In genomic region chr13:78178021-78178420, GRCm38 (mm10) we compare ENCODE assay signal across 17 mouse cellular contexts. TPM values are rescaled to one million over a fixed set of nuclear protein-coding genes. Genes with fewer than 3 reads are reported as not detected.
DNase-seq lines count a peak whose midpoint lies in the region; ATAC-seq and TF ChIP-seq lines count a peak whose summit lies in the region.
"Had no signal": no experiment of that assay in that cellular context is flagged by ENCODE, and none has a peak within 500 bp of the region (broad histone marks: within the 10 kb centered on the region; RNA-seq: fewer than 3 reads in every experiment).

No protein-coding gene starts in this region.

- H3K4me2 ChIP-seq in forebrain, embryonic 14.5 days (ENCODE audit: low read length) = peak overlapping the region; percentile 55
- peak overlapping the region; percentile 69 for H3K4me2 ChIP-seq in hindbrain, embryonic 14.5 days (replicated peaks)
- peak overlapping the region; percentile 66 for H3K4me2 ChIP-seq in midbrain, embryonic 14.5 days (ENCODE audit: low read length)
- H3K4me2 ChIP-seq: embryonic facial prominence, embryonic 12.5 days; heart, embryonic 15.5 days; limb, embryonic 12.5 days had no signal

- TF ChIP-seq CTCF in left cerebral cortex, adult 2 months (IDR thresholded peaks at IDR 0.05) = no peak

- DNase-seq in layer of hippocampus, adult 9-11 months = peak; percentile 0
- no peak for DNase-seq in layer of hippocampus, adult 9-10 months (ENCODE audit: low spot score)
- peak; percentile 15 for DNase-seq in forebrain, embryonic 14.5 days (ENCODE audit: low spot score)
- DNase-seq in hindbrain, embryonic 14.5 days (ENCODE audit: low spot score) = no peak
- no peak for DNase-seq in midbrain, embryonic 14.5 days
- no peak for DNase-seq in kidney, adult 8-10 months
- no peak for DNase-seq in cerebellum, adult 9-10 months
- no peak for DNase-seq in left cerebral cortex, adult 2 months (ENCODE audit: extremely low spot score in 1 of 2, low spot score in 2 of 2)
- DNase-seq: adrenal gland, adult 2 months; cerebellum, postnatal 36 days; retina, postnatal 1 day; thymus, adult 18-20 months had no signal

- intact Hi-C loops in left cerebral cortex, adult 2 months (cut with DNase I) = loop anchor here (10.0 kb wide), 1 partner anchor 1213 kb away; no protein-coding TSS in a partner anchor

- H3K27me3 ChIP-seq in forebrain, embryonic 14.5 days (replicated peaks; ENCODE audit: control insufficient read depth, insufficient read depth, low read length) = peaks cover 16% of the 10 kb centered on the region
- peaks cover 64% of the 10 kb centered on the region for H3K27me3 ChIP-seq in hindbrain, embryonic 14.5 days (ENCODE audit: control insufficient read depth, insufficient read depth, low read length)
- peaks cover 64% of the 10 kb centered on the region for H3K27me3 ChIP-seq in midbrain, embryonic 14.5 days (ENCODE audit: control insufficient read depth, insufficient read depth, low read length)
- H3K27me3 ChIP-seq: CH12.LX had no signal

- no peaks in the 10 kb centered on the region for H3K36me3 ChIP-seq in forebrain, embryonic 14.5 days (ENCODE audit: control insufficient read depth, insufficient read depth, low read length)
- no peaks in the 10 kb centered on the region for H3K36me3 ChIP-seq in hindbrain, embryonic 14.5 days (replicated peaks; ENCODE audit: control insufficient read depth, insufficient read depth)
- no peaks in the 10 kb centered on the region for H3K36me3 ChIP-seq in midbrain, embryonic 14.5 days (ENCODE audit: control insufficient read depth, insufficient read depth, low read length)
- H3K36me3 ChIP-seq: embryonic facial prominence, embryonic 12.5 days; heart, embryonic 15.5 days; limb, embryonic 12.5 days had no signal

- H3K9me3 ChIP-seq in forebrain, embryonic 14.5 days (replicated peaks; ENCODE audit: control insufficient read depth, low read length) = no peaks in the 10 kb centered on the region
- H3K9me3 ChIP-seq in hindbrain, embryonic 14.5 days (ENCODE audit: control insufficient read depth, low read length) = no peaks in the 10 kb centered on the region
- no peaks in the 10 kb centered on the region for H3K9me3 ChIP-seq in midbrain, embryonic 14.5 days (ENCODE audit: control insufficient read depth, low read length)
- H3K9me3 ChIP-seq: embryonic facial prominence, embryonic 12.5 days; heart, embryonic 15.5 days; limb, embryonic 12.5 days had no signal

- H3K4me1 ChIP-seq in forebrain, embryonic 14.5 days (ENCODE audit: control insufficient read depth, insufficient read depth, low read length) = peaks cover 10% of the 10 kb centered on the region
- peaks cover 18% of the 10 kb centered on the region for H3K4me1 ChIP-seq in hindbrain, embryonic 14.5 days (replicated peaks; ENCODE audit: control insufficient read depth, insufficient read depth, low read length)
- peaks cover 9% of the 10 kb centered on the region; the same call in 1 of the 2 replicates for H3K4me1 ChIP-seq in midbrain, embryonic 14.5 days (ENCODE audit: control insufficient read depth, insufficient read depth, low read length)

- 16% methylated on average over 1 of the region's 1 CpGs for WGBS in forebrain, embryonic 14.5 days
- WGBS in hindbrain, embryonic 14.5 days = 4% methylated on average over 1 of the region's 1 CpGs
- WGBS in midbrain, embryonic 14.5 days = 11% methylated on average over 1 of the region's 1 CpGs

- H3K9ac ChIP-seq in forebrain, embryonic 14.5 days (ENCODE audit: low read length) = peak overlapping the region; percentile 81
- H3K9ac ChIP-seq in hindbrain, embryonic 14.5 days = peak overlapping the region; percentile 53
- peak overlapping the region; percentile 16; the same call in 1 of the 2 replicates for H3K9ac ChIP-seq in midbrain, embryonic 14.5 days (replicated peaks; ENCODE audit: low read length)
- H3K9ac ChIP-seq: embryonic facial prominence, embryonic 12.5 days; heart, embryonic 15.5 days; limb, embryonic 12.5 days; liver, embryonic 14.5 days had no signal

- H3K4me3 ChIP-seq in forebrain, embryonic 14.5 days (ENCODE audit: low read depth, low read length) = peak overlapping the region; percentile 33
- H3K4me3 ChIP-seq in hindbrain, embryonic 14.5 days (replicated peaks; ENCODE audit: low read length) = peak overlapping the region; percentile 30; the same call in 1 of the 2 replicates
- 0 out of 2 replicates have a peak overlapping the region, but pooled peaks have one; percentile 38 for H3K4me3 ChIP-seq in midbrain, embryonic 14.5 days (replicated peaks; ENCODE audit: low read depth, low read length)
- H3K4me3 ChIP-seq in left cerebral cortex, adult 2 months = no peak overlapping the region
- H3K4me3 ChIP-seq: embryonic facial prominence, embryonic 12.5 days; heart, embryonic 15.5 days; limb, embryonic 12.5 days had no signal

- peak overlapping the region; percentile 96 for H3K27ac ChIP-seq in forebrain, embryonic 14.5 days (ENCODE audit: low read depth, low read length)
- peak overlapping the region; percentile 81 for H3K27ac ChIP-seq in hindbrain, embryonic 14.5 days
- peak overlapping the region; percentile 91 for H3K27ac ChIP-seq in midbrain, embryonic 14.5 days (replicated peaks; ENCODE audit: low read depth, low read length)
- no peak overlapping the region for H3K27ac ChIP-seq in left cerebral cortex, adult 2 months
- H3K27ac ChIP-seq: embryonic facial prominence, embryonic 12.5 days; heart, embryonic 15.5 days; limb, embryonic 12.5 days; liver, embryonic 14.5 days had no signal

- ATAC-seq in forebrain, embryonic 14.5 days = no peak
- no peak for ATAC-seq in hindbrain, embryonic 14.5 days (ENCODE audit: low FRiP score)
- no peak for ATAC-seq in midbrain, embryonic 14.5 days (ENCODE audit: low FRiP score, low TSS enrichment)

RNA-seq across cellular contexts. Expression of gene Nr2f1, which starts 21.5 kb away (rescaled TPM):
- 75.7 and 82.0 TPM in 2 replicates for polyA plus RNA-seq in forebrain, embryonic 14.5 days (2014; fragmentation: Nextera tagmentation; extraction: Ambion mirVana)
- polyA plus RNA-seq in hindbrain, embryonic 14.5 days (2014; fragmentation: Nextera tagmentation; extraction: Ambion mirVana) = 64.3 and 70.7 TPM in 2 replicates
- 67.5 and 72.4 TPM in 2 replicates for polyA plus RNA-seq in midbrain, embryonic 14.5 days (2014; fragmentation: Nextera tagmentation; extraction: Ambion mirVana)
- total RNA-seq in left cerebral cortex, adult 2 months (2021) = 100 to 1,000 TPM; 118 to 125 TPM
- total RNA-seq: CH12.LX had no signal

Comparison
In these comparisons a context has a peak if more than half of its experiments do, and no peak if none do; other contexts are left out.
1. DNase-seq: peak in layer of hippocampus, adult 9-11 months (single experiment) and forebrain, embryonic 14.5 days (single experiment); none in layer of hippocampus, adult 9-10 months (single experiment), hindbrain, embryonic 14.5 days (single experiment), midbrain, embryonic 14.5 days (single experiment), kidney, adult 8-10 months (0 of 2), cerebellum, adult 9-10 months (single experiment) and left cerebral cortex, adult 2 months (0 of 2).
2. H3K9ac ChIP-seq: peak in every context shown above with its lines; median percentile 81 in forebrain, embryonic 14.5 days; 53 in hindbrain, embryonic 14.5 days; 16 in midbrain, embryonic 14.5 days.
3. Peak in every context shown above with its lines, with median percentiles within 50 percentile points of each other: H3K4me2 ChIP-seq.